Mouse (Mus musculus): ENCODE measurements around the gene Agtrap. TPM values are rescaled to one million over a fixed set of nuclear protein-coding genes. Genes with fewer than 3 reads are reported as not detected.

Gene Agtrap
- 4.7 and 5.5 TPM in 2 replicates for polyA plus RNA-seq (2015; fragmentation: Nextera tagmentation; extraction: Ambion mirVana)

DNA sequence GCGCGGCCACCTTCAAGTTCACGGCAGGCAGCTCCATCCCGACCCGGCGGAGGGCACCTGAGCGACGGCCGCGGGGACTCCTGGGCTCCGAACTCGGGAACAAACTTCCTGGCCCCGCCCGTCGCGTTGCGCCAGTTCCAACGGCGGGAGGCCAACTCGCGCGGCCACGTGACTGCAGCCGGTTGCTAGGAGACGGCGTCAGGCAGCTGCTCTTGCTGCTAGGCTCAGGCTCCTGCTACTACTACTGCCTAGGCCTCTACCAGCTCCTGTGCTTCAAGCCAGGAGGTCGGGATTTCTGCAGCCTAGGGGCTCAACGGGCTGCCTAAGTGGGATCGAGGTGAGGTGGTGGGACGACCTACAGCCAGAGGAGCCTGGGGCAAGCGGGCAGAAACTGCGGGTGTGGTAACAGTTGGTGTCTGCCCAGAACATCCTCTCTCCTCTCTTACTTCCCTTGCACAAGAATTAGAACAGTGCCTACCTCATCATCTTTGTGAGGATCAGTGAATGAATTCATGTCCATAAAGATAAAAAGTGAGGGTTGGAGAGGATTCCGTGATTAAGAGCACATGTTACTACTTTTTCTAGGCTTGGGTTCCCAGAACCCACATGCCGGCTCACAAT is at the start of gene Agtrap:
Agtrap (minus strand) TSS at position 125 of the 621 bp plus-strand sequence.
- peak; percentile 96 for ATAC-seq
- Histone ChIP-seq H3K9me3 (ENCODE audit: control insufficient read depth, low read length) (no peaks in the 10 kb centered on the region), H3K4me3 (replicated peaks; ENCODE audit: low read length) (peak within 1 kb of the TSS; percentile 48), H3K27ac (ENCODE audit: low read length) (peak within 1 kb of the TSS; percentile 78), H3K4me1 (replicated peaks; ENCODE audit: control insufficient read depth, insufficient read depth, low read length) (peaks cover 16% of the 10 kb centered on the region), H3K9ac (replicated peaks; ENCODE audit: low read depth, low read length) (peak within 1 kb of the TSS; percentile 63), H3K4me2 (ENCODE audit: low read length) (peak within 1 kb of the TSS; percentile 61), H3K27me3 (replicated peaks; ENCODE audit: control insufficient read depth, insufficient read depth, low read length) (no peaks in the 10 kb centered on the region), H3K36me3 (ENCODE audit: control insufficient read depth, insufficient read depth) (no peaks in the 10 kb centered on the region)
- 4% methylated on average over 34 of the region's 34 CpGs for WGBS

GRCm38 (mm10) chr4:148137503-148137902 is 49.7 kb upstream of the Agtrap start:
- H3K4me1 ChIP-seq (replicated peaks; ENCODE audit: control insufficient read depth, insufficient read depth, low read length) = peaks cover 17% of the 10 kb centered on the region
- no peaks in the 10 kb centered on the region for H3K9me3 ChIP-seq (ENCODE audit: control insufficient read depth, low read length)
- H3K27me3 ChIP-seq (replicated peaks; ENCODE audit: control insufficient read depth, insufficient read depth, low read length) = no peaks in the 10 kb centered on the region
- 55% methylated on average over 8 of the region's 8 CpGs for WGBS
- no peak overlapping the region for H3K4me2 ChIP-seq (ENCODE audit: low read length)
- ATAC-seq = no peak
- H3K9ac ChIP-seq (replicated peaks; ENCODE audit: low read depth, low read length) = no peak overlapping the region
- no peak overlapping the region for H3K4me3 ChIP-seq (replicated peaks; ENCODE audit: low read length)
- no peaks in the 10 kb centered on the region for H3K36me3 ChIP-seq (ENCODE audit: control insufficient read depth, insufficient read depth)
- no peak overlapping the region for H3K27ac ChIP-seq (ENCODE audit: low read length)

GRCm38 (mm10) chr4:148134988-148135387 is 47.2 kb upstream of the Agtrap start:
- Histone ChIP-seq H3K9me3 (ENCODE audit: control insufficient read depth, low read length) (no peaks in the 10 kb centered on the region), H3K27ac (ENCODE audit: low read length) (no peak overlapping the region), H3K9ac (replicated peaks; ENCODE audit: low read depth, low read length) (no peak overlapping the region), H3K27me3 (replicated peaks; ENCODE audit: control insufficient read depth, insufficient read depth, low read length) (no peaks in the 10 kb centered on the region), H3K4me2 (ENCODE audit: low read length) (no peak overlapping the region), H3K36me3 (ENCODE audit: control insufficient read depth, insufficient read depth) (no peaks in the 10 kb centered on the region), H3K4me1 (replicated peaks; ENCODE audit: control insufficient read depth, insufficient read depth, low read length) (peaks cover 20% of the 10 kb centered on the region), H3K4me3 (replicated peaks; ENCODE audit: low read length) (no peak overlapping the region)
- 88% methylated on average over 8 of the region's 8 CpGs for WGBS
- no peak for ATAC-seq

DNA sequence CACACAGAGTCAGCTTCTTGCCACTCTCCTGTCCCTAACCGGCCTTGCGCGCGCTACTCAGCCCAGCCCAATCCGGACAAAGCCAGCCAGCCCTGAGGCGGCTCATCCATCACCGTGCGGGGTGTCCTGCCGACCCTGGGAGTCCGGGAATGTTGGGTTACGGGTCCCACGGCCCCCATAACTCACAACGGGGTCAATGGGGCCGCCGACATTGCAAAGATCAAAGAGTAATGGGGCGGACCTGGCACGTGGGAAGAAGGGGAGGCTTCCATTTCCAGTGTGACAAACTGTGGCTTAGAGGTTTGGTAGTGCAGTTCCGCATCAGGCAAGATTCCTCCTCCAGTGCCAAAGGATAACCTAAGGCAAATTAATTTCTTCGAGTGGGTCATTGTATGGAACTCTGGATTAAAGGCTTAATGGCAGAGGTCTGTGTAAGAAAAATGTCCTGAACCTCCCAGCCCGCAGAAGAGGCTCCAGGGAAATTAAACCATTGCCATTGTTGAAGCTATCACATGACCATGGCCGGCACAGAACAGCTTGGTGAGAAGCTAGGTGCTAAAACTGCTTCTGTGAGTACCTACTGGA is 43.8 kb upstream of the Agtrap start:
- Histone ChIP-seq H3K4me2 (ENCODE audit: low read length) (peak overlapping the region; percentile 97), H3K4me3 (replicated peaks; ENCODE audit: low read length) (peak overlapping the region; percentile 87), H3K9me3 (ENCODE audit: control insufficient read depth, low read length) (no peaks in the 10 kb centered on the region), H3K27me3 (replicated peaks; ENCODE audit: control insufficient read depth, insufficient read depth, low read length) (no peaks in the 10 kb centered on the region), H3K27ac (ENCODE audit: low read length) (peak overlapping the region; percentile 97), H3K36me3 (ENCODE audit: control insufficient read depth, insufficient read depth) (no peaks in the 10 kb centered on the region), H3K4me1 (replicated peaks; ENCODE audit: control insufficient read depth, insufficient read depth, low read length) (peaks cover 36% of the 10 kb centered on the region), H3K9ac (replicated peaks; ENCODE audit: low read depth, low read length) (peak overlapping the region; percentile 100)
- ATAC-seq = peak; percentile 31
- under 1% methylated on average over 21 of the region's 21 CpGs for WGBS

- H3K27me3 ChIP-seq (replicated peaks; ENCODE audit: control insufficient read depth, insufficient read depth, low read length) = no peaks in the 10 kb centered on the region
- H3K9ac ChIP-seq (replicated peaks; ENCODE audit: low read depth, low read length) = peak within 1 kb of the TSS; percentile 100
- H3K9me3 ChIP-seq (ENCODE audit: control insufficient read depth, low read length) = no peaks in the 10 kb centered on the region
- H3K4me3 ChIP-seq (replicated peaks; ENCODE audit: low read length) = peak within 1 kb of the TSS; percentile 87
- WGBS = under 1% methylated on average over 69 of the region's 87 CpGs
- ATAC-seq = peak; percentile 85
- peaks cover 40% of the 10 kb centered on the region for H3K4me1 ChIP-seq (replicated peaks; ENCODE audit: control insufficient read depth, insufficient read depth, low read length)
- no peaks in the 10 kb centered on the region for H3K36me3 ChIP-seq (ENCODE audit: control insufficient read depth, insufficient read depth)
- peak within 1 kb of the TSS; percentile 97 for H3K27ac ChIP-seq (ENCODE audit: low read length)
- H3K4me2 ChIP-seq (ENCODE audit: low read length) = peak within 1 kb of the TSS; percentile 97
These were observed 43.0 kb upstream of the Agtrap start, which contains the start of gene Draxin for GRCm38 (mm10) chr4:148130561-148131413. Gene Draxin, minus strand, starts transcription at chr4:148130698.

GRCm38 (mm10) chr4:148130133-148130532 is 42.3 kb upstream of the Agtrap start, which contains the start of gene Mad2l2:
Gene Mad2l2, plus strand, starts transcription at chr4:148130384.
- peak within 1 kb of the TSS; percentile 100 for H3K9ac ChIP-seq (replicated peaks; ENCODE audit: low read depth, low read length)
- peak within 1 kb of the TSS; percentile 87 for H3K4me3 ChIP-seq (replicated peaks; ENCODE audit: low read length)
- peak within 1 kb of the TSS; percentile 97 for H3K27ac ChIP-seq (ENCODE audit: low read length)
- peaks cover 43% of the 10 kb centered on the region for H3K4me1 ChIP-seq (replicated peaks; ENCODE audit: control insufficient read depth, insufficient read depth, low read length)
- H3K9me3 ChIP-seq (ENCODE audit: control insufficient read depth, low read length) = no peaks in the 10 kb centered on the region
- H3K4me2 ChIP-seq (ENCODE audit: low read length) = peak within 1 kb of the TSS; percentile 97
- no peak for ATAC-seq
- no peaks in the 10 kb centered on the region for H3K36me3 ChIP-seq (ENCODE audit: control insufficient read depth, insufficient read depth)
- H3K27me3 ChIP-seq (replicated peaks; ENCODE audit: control insufficient read depth, insufficient read depth, low read length) = no peaks in the 10 kb centered on the region
- 1% methylated on average over 18 of the region's 18 CpGs for WGBS

GRCm38 (mm10) chr4:148128672-148129071 is 40.8 kb upstream of the Agtrap start:
- peak overlapping the region; percentile 100 for H3K9ac ChIP-seq (replicated peaks; ENCODE audit: low read depth, low read length)
- no peaks in the 10 kb centered on the region for H3K36me3 ChIP-seq (ENCODE audit: control insufficient read depth, insufficient read depth)
- peak overlapping the region; percentile 87 for H3K4me3 ChIP-seq (replicated peaks; ENCODE audit: low read length)
- WGBS = 62% methylated on average over 2 of the region's 2 CpGs
- H3K27me3 ChIP-seq (replicated peaks; ENCODE audit: control insufficient read depth, insufficient read depth, low read length) = no peaks in the 10 kb centered on the region
- peak overlapping the region; percentile 97; the same call in 1 of the 2 replicates for H3K27ac ChIP-seq (ENCODE audit: low read length)
- ATAC-seq = no peak
- no peaks in the 10 kb centered on the region for H3K9me3 ChIP-seq (ENCODE audit: control insufficient read depth, low read length)
- H3K4me2 ChIP-seq (ENCODE audit: low read length) = peak overlapping the region; percentile 97
- peaks cover 50% of the 10 kb centered on the region for H3K4me1 ChIP-seq (replicated peaks; ENCODE audit: control insufficient read depth, insufficient read depth, low read length)

DNA sequence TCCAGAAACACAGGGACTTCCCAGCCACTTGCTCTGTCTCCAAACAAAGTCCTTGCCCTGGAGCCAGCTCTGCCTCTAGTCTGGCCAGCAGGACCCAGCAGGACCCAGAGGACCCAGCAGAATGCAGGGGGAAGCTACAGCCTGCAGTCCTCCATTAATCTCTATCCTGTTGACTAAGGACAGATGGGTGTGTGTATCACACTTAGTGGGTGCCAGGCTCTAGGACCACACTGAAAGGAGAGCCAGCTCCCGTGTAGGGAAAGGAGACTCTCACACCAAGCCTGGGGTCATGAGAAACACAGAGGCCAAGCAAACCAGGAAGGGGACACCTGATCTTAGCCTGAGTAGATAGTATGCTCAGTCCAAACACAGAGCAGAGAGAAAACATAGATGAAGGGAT is 40.4 kb upstream of the Agtrap start:
- peak overlapping the region; percentile 97 for H3K4me2 ChIP-seq (ENCODE audit: low read length)
- peaks cover 54% of the 10 kb centered on the region for H3K4me1 ChIP-seq (replicated peaks; ENCODE audit: control insufficient read depth, insufficient read depth, low read length)
- 44% methylated on average over 1 of the region's 1 CpGs for WGBS
- no peaks in the 10 kb centered on the region for H3K36me3 ChIP-seq (ENCODE audit: control insufficient read depth, insufficient read depth)
- peak overlapping the region; percentile 100; the same call in 1 of the 2 replicates for H3K9ac ChIP-seq (replicated peaks; ENCODE audit: low read depth, low read length)
- no peak for ATAC-seq
- H3K27me3 ChIP-seq (replicated peaks; ENCODE audit: control insufficient read depth, insufficient read depth, low read length) = no peaks in the 10 kb centered on the region
- H3K4me3 ChIP-seq (replicated peaks; ENCODE audit: low read length) = peak overlapping the region; percentile 87
- H3K27ac ChIP-seq (ENCODE audit: low read length) = 0 out of 2 replicates have a peak overlapping the region, but pooled peaks have one; percentile 97
- no peaks in the 10 kb centered on the region for H3K9me3 ChIP-seq (ENCODE audit: control insufficient read depth, low read length)

DNA sequence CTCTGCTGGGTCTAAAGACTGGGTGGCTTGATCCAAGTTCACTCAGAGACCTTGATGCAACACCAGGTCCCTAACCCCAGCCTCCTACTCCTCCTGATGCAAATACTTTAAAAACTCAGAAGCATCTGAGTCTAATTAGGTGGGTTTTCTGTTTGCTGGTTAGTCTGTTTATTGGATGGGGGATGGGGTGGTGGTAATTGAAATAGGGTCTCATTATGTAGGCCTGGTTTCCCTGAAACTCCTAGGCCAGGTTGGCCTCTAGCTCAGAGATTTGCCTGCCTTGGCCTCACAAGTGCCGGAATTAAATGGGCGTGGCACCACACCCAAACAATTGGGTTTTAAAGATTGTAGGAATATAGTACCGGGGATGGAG is 34.8 kb upstream of the Agtrap start:
- Histone ChIP-seq H3K36me3 (ENCODE audit: control insufficient read depth, insufficient read depth) (no peaks in the 10 kb centered on the region), H3K27me3 (replicated peaks; ENCODE audit: control insufficient read depth, insufficient read depth, low read length) (no peaks in the 10 kb centered on the region), H3K9me3 (ENCODE audit: control insufficient read depth, low read length) (no peaks in the 10 kb centered on the region), H3K4me3 (replicated peaks; ENCODE audit: low read length) (no peak overlapping the region), H3K27ac (ENCODE audit: low read length) (peak overlapping the region; percentile 85), H3K4me2 (ENCODE audit: low read length) (no peak overlapping the region), H3K9ac (replicated peaks; ENCODE audit: low read depth, low read length) (no peak overlapping the region), H3K4me1 (replicated peaks; ENCODE audit: control insufficient read depth, insufficient read depth, low read length) (peaks cover 52% of the 10 kb centered on the region)
- WGBS = 45% methylated on average over 3 of the region's 3 CpGs
- ATAC-seq = no peak
